Mouse (Mus musculus): ENCODE results near the gene Gm9. TPM values are rescaled to one million over a fixed set of nuclear protein-coding genes. Genes with fewer than 3 reads are reported as not detected.

The Gm9 gene
- polyA plus RNA-seq, 1 experiment from 2014 or later = not detected

DNA sequence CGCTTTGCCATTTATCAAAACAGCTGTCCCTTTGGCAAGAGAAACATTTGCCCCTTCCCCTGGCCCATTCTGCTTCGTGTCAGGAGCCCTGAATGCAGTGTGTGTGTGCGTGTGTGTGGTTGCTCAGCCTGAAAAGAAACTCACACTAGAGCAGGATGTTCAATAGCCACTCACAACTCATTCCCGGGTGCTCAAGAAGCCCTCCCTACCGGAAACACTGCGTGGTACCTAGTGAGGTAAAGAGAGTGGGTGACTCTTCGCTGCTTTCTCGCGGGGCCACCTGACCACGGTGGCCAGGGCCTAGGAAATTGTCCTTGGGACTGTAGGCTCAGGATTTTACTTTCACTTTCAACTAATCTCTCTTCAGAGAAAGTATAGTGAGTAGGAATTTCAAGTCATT is 49.7 kb downstream of the Gm9 start:
- 80% methylated on average over 10 of the region's 10 CpGs for WGBS

More for the DNA sequence above, 49.7 kb downstream of the Gm9 start:
- Histone ChIP-seq H3K27me3 (ENCODE audit: low read depth, poor library complexity, severe bottlenecking) (0 out of 2 replicates have a peak, but pooled peaks cover 4% of the 10 kb centered on the region), H3K4me3 (no peak overlapping the region), H3K4me1 (no peaks in the 10 kb centered on the region), H3K9me3 (replicated peaks) (no peaks in the 10 kb centered on the region; the same call in 1 of the 2 replicates), H3K27ac (replicated peaks) (no peak overlapping the region), H3K36me3 (no peaks in the 10 kb centered on the region)
- DNase-seq (ENCODE audit: low spot score) = no peak

Other genes starting within 250 kb of the Gm9 start
- 32.3 and 39.8 TPM in 2 replicates for gene Sept6, start 219.2 kb downstream of the Gm9 start, polyA plus RNA-seq (2016; fragmentation: Nextera tagmentation; extraction: Ambion mirVana)
- gene Sowahd, start 162.2 kb downstream of the Gm9 start, polyA plus RNA-seq (2016; fragmentation: Nextera tagmentation; extraction: Ambion mirVana) = not detected in 2 replicates
- 366 and 467 TPM in 2 replicates for gene Rpl39, start 125.6 kb downstream of the Gm9 start, polyA plus RNA-seq (2016; fragmentation: Nextera tagmentation; extraction: Ambion mirVana)
- gene Upf3b, start 100.7 kb downstream of the Gm9 start, polyA plus RNA-seq (2016; fragmentation: Nextera tagmentation; extraction: Ambion mirVana) = 19.3 and 20.8 TPM in 2 replicates
- gene Nkap, start 84.2 kb downstream of the Gm9 start, polyA plus RNA-seq (2016; fragmentation: Nextera tagmentation; extraction: Ambion mirVana) = 19.8 and 20.7 TPM in 2 replicates
- gene Akap14, start 42.2 kb downstream of the Gm9 start, polyA plus RNA-seq (2016; fragmentation: Nextera tagmentation; extraction: Ambion mirVana) = 0.15 and 0.31 TPM in 2 replicates
- gene Ndufa1, start 19.9 kb downstream of the Gm9 start, polyA plus RNA-seq (2016; fragmentation: Nextera tagmentation; extraction: Ambion mirVana) = 401 and 420 TPM in 2 replicates
- 13.0 and 14.1 TPM in 2 replicates for gene Rnf113a1, start 19.8 kb downstream of the Gm9 start, polyA plus RNA-seq (2016; fragmentation: Nextera tagmentation; extraction: Ambion mirVana)
- gene Rhox1, start 11.2 kb upstream of the Gm9 start, polyA plus RNA-seq (2016; fragmentation: Nextera tagmentation; extraction: Ambion mirVana) = not detected in 2 replicates
- 0.26 TPM in 1 of 2 replicates, not detected in the other for gene Rhox2a, start 33.9 kb upstream of the Gm9 start, polyA plus RNA-seq (2016; fragmentation: Nextera tagmentation; extraction: Ambion mirVana)
- not detected in 2 replicates for gene Rhox3a, start 38.9 kb upstream of the Gm9 start, polyA plus RNA-seq (2016; fragmentation: Nextera tagmentation; extraction: Ambion mirVana)
- gene Rhox4a, start 54.3 kb upstream of the Gm9 start, polyA plus RNA-seq (2016; fragmentation: Nextera tagmentation; extraction: Ambion mirVana) = not detected in 2 replicates
- not detected in 2 replicates for gene Rhox3a2, start 169.0 kb upstream of the Gm9 start, polyA plus RNA-seq (2016; fragmentation: Nextera tagmentation; extraction: Ambion mirVana)
- 0.20 and 0.21 TPM in 2 replicates for gene Rhox4a2, start 179.8 kb upstream of the Gm9 start, polyA plus RNA-seq (2016; fragmentation: Nextera tagmentation; extraction: Ambion mirVana)
- gene Rhox2b, start 201.0 kb upstream of the Gm9 start, polyA plus RNA-seq (2016; fragmentation: Nextera tagmentation; extraction: Ambion mirVana) = not detected in 2 replicates
- 0.20 and 0.48 TPM in 2 replicates for gene Rhox4b, start 221.5 kb upstream of the Gm9 start, polyA plus RNA-seq (2016; fragmentation: Nextera tagmentation; extraction: Ambion mirVana)
- 0.57 TPM in 1 of 2 replicates, not detected in the other for gene Rhox2c, start 242.6 kb upstream of the Gm9 start, polyA plus RNA-seq (2016; fragmentation: Nextera tagmentation; extraction: Ambion mirVana)
- gene Rhox3c, start 247.5 kb upstream of the Gm9 start, polyA plus RNA-seq (2016; fragmentation: Nextera tagmentation; extraction: Ambion mirVana) = not detected in 2 replicates

Measured in midbrain, embryonic 10.5 days (tissue).